Mouse (Mus musculus): ENCODE results near the gene Zmynd8. TPM values are rescaled to one million over a fixed set of nuclear protein-coding genes. Genes with fewer than 3 reads are reported as not detected.

The Zmynd8 gene
- total RNA-seq, 2 experiments from 2014 or later = 182 to 188 TPM

GRCm38 (mm10) chr2:165839317-165839652 lies 59.5 kb downstream of the Zmynd8 start:
- DNase-seq (ENCODE audit: extremely low spot score in 1 of 2, low spot score in 2 of 2) = no peak

GRCm38 (mm10) chr2:165838606-165839316 lies 60.1 kb downstream of the Zmynd8 start:
- no peak for DNase-seq (ENCODE audit: extremely low spot score in 1 of 2, low spot score in 2 of 2)
- no peak for TF ChIP-seq CTCF (IDR thresholded peaks at IDR 0.05)
- H3K27ac ChIP-seq = peak overlapping the region; percentile 44
- H3K4me3 ChIP-seq = no peak overlapping the region
- intact Hi-C loops (cut with DNase I) = no loop called here

More at GRCm38 (mm10) chr2:165839317-165839652, 59.5 kb downstream of the Zmynd8 start:
- Histone ChIP-seq H3K4me3 (no peak overlapping the region), H3K27ac (peak overlapping the region; percentile 40; the same call in 1 of the 2 replicates)
- TF ChIP-seq CTCF (IDR thresholded peaks at IDR 0.05) = no peak
- intact Hi-C loops (cut with DNase I) = no loop called here

DNA sequence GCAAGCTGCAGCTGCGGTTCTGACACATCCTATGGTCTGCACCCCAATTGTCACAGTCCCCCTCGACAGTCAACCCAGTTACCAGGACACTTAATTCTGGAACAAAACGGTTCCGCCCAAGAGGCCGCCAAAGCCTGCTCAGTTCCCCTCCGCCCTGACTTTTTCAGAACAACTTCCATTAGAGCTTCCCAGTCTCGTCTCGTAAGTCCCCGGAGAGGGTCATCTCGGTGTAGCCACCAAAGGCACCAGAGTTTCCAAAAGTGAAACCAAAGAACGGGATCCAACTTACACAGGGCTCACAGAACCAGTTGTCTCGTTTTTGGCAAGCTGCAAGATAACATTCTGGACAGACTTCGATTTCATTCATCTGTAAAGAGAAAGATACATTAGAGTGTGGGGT lies 64.2 kb downstream of the Zmynd8 start:
- peak overlapping the region; percentile 26; the same call in 1 of the 2 replicates for H3K27ac ChIP-seq
- TF ChIP-seq CTCF (IDR thresholded peaks at IDR 0.05) = no peak
- intact Hi-C loops (cut with DNase I) = no loop called here

GRCm38 (mm10) chr2:165833468-165833867 lies 65.3 kb downstream of the Zmynd8 start:
- peak overlapping the region; percentile 63 for H3K27ac ChIP-seq
- no peak overlapping the region for H3K4me3 ChIP-seq
- intact Hi-C loops (cut with DNase I) = no loop called here
- no peak for DNase-seq (ENCODE audit: extremely low spot score in 1 of 2, low spot score in 2 of 2)
- TF ChIP-seq CTCF (IDR thresholded peaks at IDR 0.05) = no peak

More for the DNA sequence above, 64.2 kb downstream of the Zmynd8 start:
- DNase-seq (ENCODE audit: extremely low spot score in 1 of 2, low spot score in 2 of 2) = no peak
- H3K4me3 ChIP-seq = no peak overlapping the region

- DNase-seq (ENCODE audit: extremely low spot score in 1 of 2, low spot score in 2 of 2) = no peak
- TF ChIP-seq CTCF (IDR thresholded peaks at IDR 0.05) = no peak
- intact Hi-C loops (cut with DNase I) = no loop called here
- Histone ChIP-seq H3K27ac (peak overlapping the region; percentile 26), H3K4me3 (no peak overlapping the region)
Observed at GRCm38 (mm10) chr2:165832720-165833119, 66.1 kb downstream of the Zmynd8 start.

DNA sequence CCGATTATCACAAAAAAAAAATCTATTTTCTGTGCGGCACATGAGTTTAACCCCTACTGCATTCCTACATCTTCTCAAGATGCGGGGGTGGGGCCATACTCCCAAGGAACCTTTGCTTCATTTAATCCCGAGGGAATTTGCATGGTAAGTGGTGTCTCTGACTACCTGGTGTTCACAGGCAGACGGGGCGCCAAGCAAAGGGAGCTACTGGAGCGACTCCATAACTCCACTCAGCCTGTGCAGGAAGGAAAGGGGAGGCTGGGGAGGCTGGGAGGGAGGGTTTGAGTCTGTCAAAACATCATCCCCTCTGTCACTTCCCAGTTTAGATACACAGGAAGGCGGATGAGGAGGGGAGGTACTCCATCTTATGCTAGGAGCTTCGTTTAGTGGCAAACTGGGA lies 66.5 kb downstream of the Zmynd8 start:
- intact Hi-C loops (cut with DNase I) = no loop called here
- Histone ChIP-seq H3K27ac (peak overlapping the region; percentile 26), H3K4me3 (no peak overlapping the region)
- DNase-seq (ENCODE audit: extremely low spot score in 1 of 2, low spot score in 2 of 2) = no peak
- no peak for TF ChIP-seq CTCF (IDR thresholded peaks at IDR 0.05)

- no peak overlapping the region for H3K4me3 ChIP-seq
- DNase-seq (ENCODE audit: extremely low spot score in 1 of 2, low spot score in 2 of 2) = no peak
- H3K27ac ChIP-seq = peak overlapping the region; percentile 26; the same call in 1 of the 2 replicates
- intact Hi-C loops (cut with DNase I) = no loop called here
- TF ChIP-seq CTCF (IDR thresholded peaks at IDR 0.05) = no peak
Observed at GRCm38 (mm10) chr2:165831637-165832289, 67.1 kb downstream of the Zmynd8 start.

GRCm38 (mm10) chr2:165828770-165829169 lies 70.0 kb downstream of the Zmynd8 start:
- no peak overlapping the region for H3K27ac ChIP-seq
- TF ChIP-seq CTCF (IDR thresholded peaks at IDR 0.05) = no peak
- H3K4me3 ChIP-seq = no peak overlapping the region
- no peak for DNase-seq (ENCODE audit: extremely low spot score in 1 of 2, low spot score in 2 of 2)
- intact Hi-C loops (cut with DNase I) = no loop called here

- DNase-seq (ENCODE audit: extremely low spot score in 1 of 2, low spot score in 2 of 2) = peak; percentile 64 to 70
- Histone ChIP-seq H3K27ac (peak overlapping the region; percentile 76), H3K4me3 (no peak overlapping the region)
- peak; percentile 78 for TF ChIP-seq CTCF (IDR thresholded peaks at IDR 0.05)
- intact Hi-C loops (cut with DNase I) = no loop called here
Observed at GRCm38 (mm10) chr2:165825964-165826712, 72.7 kb downstream of the Zmynd8 start.

GRCm38 (mm10) chr2:165825261-165825900 lies 73.4 kb downstream of the Zmynd8 start:
- no peak overlapping the region for H3K4me3 ChIP-seq
- DNase-seq (ENCODE audit: extremely low spot score in 1 of 2, low spot score in 2 of 2) = no peak
- no peak for TF ChIP-seq CTCF (IDR thresholded peaks at IDR 0.05)
- H3K27ac ChIP-seq = peak overlapping the region; percentile 76; the same call in 1 of the 2 replicates
- intact Hi-C loops (cut with DNase I) = no loop called here

DNA sequence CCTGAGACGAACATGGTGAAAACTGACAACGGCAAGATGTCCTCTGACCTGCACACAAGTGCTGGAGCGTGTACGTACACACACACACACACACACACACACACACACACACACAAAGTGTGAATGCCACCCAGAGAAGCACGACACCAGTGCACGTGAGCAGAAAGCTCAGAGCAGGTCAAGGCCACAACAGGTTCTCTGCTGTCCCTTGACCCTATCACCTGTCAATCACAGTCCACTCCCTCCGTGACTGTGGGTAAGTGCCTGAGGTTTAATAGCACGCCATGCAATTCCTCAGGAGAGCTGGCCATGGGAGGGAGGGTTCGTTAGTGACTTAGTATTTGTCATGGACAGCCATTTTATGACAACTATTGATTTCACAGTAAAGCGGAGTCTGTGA lies 74.0 kb downstream of the Zmynd8 start:
- intact Hi-C loops (cut with DNase I) = no loop called here
- no peak for DNase-seq (ENCODE audit: extremely low spot score in 1 of 2, low spot score in 2 of 2)
- Histone ChIP-seq H3K4me3 (no peak overlapping the region), H3K27ac (no peak overlapping the region)
- TF ChIP-seq CTCF (IDR thresholded peaks at IDR 0.05) = no peak

All from left cerebral cortex, adult 2 months (tissue).